Mouse (Mus musculus) gonadal fat pad, adult 2 months (tissue): ENCODE results near the gene Tnfaip3. TPM values are rescaled to one million over a fixed set of nuclear protein-coding genes. Genes with fewer than 3 reads are reported as not detected.

Experiments
- DNase-seq: peaks from one replicate; pipeline ENCODE4 v3.0.0-alpha.2; 2012; ENCODE audit warnings: low read depth
- polyA plus RNA-seq: library from polyadenylated mRNA; depleted of rRNA; stranded (reverse); fragments of >200 nt; gene quantifications from 2 replicates; pipeline ENCODE4 v1.2.3, GENCODE M21; 2012; rRNA removed

The Tnfaip3 gene
- polyA plus RNA-seq: 4.2 and 4.3 TPM in 2 replicates

DNA sequence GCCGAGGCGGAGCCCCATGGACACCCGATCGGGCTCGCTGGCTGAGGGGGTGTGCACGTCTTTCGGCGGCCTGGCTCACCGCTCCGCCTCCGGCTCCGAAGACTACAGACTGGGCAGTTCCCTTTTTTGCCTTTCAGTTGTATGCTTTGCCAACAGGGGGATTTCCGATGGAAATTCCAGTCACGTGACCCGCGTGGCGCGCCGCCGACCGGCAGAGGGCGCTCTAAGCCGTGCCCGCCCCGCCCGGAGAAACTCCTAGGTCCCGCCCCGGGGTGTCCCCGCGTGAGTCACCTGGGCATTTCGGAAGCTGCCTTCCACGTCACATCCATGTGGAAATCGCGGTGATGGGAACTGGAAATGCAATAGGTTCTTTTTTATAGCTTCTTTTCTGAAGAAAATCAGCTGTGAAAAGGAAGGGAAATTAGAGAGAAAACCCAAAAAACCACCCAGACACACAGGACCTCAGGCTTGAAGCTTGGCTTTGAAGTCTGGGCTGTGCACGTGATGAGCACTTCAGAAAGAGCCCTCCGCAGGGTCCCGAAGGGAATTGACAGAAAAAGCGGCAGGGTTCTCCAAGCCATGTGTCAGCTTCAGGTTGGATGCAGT is at the start of gene Tnfaip3:
Gene Tnfaip3, minus strand, starts transcription at position 401 of the 606 bp plus-strand sequence.
- DNase-seq: peak; percentile 40

DNA sequence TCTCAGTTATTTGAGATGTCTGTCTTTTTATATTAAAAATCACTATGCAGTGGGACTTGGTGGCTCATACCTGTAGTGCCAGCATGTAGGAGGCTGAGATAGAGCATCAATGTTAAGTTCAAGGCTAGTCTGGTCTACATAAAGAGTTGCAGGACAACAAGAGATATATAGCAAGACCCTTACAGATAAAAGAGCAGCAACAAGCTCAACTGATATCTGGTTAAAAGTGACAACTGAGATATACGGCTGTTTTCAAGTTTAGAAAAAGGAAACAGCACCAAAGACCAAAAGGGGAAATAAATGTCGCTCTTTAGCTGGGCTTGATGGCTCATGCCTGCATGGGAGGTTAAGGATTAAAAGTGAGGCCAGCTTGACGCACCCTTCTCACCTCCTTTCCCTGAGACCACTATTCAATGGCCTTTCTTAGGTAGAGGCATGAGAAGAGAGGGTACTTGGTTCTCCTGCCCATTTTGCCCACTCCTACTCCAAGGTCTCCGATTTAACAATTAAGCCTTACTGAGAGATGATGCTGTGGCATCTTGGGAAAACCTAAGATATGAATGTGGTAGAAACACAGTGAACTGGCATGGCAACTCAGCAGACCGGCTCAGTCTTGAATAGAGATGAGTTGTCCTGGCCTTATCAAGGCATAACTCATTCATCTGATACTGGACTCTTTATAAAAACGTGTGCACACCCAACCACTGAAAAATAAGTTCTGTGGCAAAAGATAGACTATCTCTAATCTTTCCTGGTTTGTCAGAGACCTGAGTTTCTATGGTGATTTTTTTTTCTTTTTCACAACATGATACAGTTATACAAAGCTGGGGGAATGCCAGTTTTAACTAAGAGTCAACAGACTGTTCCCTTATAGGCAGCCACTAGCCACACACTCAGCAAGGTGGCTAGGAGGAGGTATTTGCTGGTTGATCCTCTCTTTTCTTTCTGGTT is 49.5 kb upstream of the Tnfaip3 start:
- no peak for DNase-seq

DNA sequence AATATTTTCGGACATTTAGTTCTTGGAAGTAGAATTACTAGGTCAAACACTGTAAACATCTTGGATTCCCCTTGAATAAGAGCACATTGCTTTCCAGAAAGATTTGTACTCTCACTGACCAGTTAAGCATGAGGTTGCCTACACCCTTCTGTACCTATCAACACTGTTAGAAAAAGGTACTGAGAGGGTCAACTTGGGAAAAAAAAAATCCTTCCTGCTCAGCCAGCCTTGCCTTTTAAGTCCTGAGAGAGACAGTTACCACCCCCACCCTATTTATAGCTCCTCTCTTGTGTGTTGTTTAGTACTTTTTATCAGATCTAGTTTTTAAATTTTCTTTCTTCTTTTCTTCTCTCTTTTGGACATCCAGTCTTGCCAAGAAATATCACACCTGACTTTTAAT is 48.2 kb upstream of the Tnfaip3 start:
- DNase-seq: no peak

DNA sequence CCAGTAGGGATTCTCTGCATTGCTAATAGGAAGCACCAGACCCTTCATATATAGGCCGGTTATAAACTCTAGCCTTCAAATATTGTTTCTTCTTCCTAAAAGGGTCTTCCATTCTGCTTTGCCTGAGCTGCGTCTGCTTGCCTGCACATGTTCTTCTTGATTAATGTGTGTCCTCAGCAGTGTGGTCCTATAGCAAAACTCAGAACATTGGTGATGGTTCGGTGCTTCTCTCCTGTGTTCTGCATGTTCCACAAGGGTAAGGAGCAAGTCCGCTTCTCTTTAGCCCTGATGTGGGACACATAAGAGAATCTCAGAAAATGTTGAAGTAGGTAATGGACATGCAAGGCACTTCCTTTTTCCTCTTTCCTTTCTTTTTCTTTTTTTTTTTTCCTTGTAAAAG is 47.8 kb upstream of the Tnfaip3 start:
- DNase-seq: no peak

DNA sequence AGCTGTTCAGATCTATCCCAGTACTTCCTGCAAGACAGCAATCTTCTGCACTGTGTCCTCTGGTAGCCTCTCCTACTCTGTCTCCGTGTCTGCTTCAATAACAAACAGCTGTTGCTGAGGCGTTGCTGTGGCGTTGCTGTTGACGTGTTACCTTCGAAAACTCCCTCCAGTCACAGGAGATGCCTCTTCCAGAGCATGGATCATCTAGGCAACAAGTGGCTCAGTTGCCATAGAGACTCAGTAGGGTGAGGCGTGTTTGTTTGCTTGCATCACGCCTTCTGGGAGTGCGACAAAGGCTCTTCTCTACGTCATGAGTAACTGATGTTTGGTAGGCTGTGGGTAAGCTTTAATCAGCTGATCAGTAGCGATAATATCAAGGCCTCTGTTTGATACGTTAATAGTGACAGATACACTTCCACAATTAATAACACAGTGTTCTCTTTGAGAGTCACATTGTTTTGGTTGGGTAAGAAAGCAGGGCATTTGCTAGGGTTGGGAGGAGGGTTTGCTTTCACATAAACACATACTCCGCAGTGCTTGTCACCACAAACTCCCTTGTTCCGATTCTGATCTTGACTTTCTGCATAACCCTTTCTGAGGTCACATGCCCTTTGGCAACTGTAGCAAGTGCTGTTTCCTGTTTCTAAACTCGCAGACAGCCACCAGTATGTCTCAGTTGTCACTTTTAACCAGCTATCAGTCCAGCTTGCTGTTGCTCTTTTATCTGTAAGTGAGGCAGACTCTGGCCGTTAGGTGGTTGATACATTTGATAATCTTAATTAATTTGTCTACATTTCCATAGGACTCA is 46.8 kb upstream of the Tnfaip3 start:
- no peak for DNase-seq

DNA sequence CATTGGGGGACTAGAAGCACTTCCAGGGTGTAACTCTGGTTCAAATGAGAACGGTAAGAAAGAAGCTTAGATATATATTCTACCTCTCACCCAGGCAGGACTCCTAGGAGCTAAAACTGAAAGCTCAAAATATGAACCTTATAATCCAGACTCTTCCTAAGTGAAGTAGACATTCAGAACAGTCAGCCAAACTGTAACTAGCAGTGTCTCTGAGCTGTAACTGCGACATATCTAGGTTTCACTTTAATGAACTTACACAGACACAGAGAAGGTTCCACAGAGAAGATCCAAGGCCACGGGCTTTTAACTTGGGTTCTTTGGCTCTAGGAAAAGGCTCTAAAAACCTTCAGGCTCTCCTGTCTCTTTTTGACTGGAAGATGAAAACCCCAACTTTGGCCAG is 45.7 kb upstream of the Tnfaip3 start:
- DNase-seq: no peak

DNA sequence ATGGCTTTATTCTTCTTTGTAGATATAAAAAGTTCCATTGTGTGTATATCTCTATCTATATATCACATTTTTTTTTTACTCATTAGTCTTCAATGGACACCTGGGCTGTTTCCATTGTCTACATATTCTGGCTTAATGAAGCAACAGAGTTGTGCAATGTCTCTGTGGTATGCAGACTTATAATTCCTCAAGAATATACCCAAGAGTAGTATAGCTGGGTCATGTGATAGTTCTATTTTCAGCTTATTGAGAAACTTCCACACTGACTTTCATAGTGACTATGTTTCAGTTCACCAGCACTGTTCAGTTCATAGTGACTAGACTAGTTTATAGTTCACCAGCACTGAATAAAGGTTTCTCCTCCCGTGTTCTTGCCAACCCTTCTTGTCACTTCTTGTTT is 38.1 kb upstream of the Tnfaip3 start:
- no peak for DNase-seq

DNA sequence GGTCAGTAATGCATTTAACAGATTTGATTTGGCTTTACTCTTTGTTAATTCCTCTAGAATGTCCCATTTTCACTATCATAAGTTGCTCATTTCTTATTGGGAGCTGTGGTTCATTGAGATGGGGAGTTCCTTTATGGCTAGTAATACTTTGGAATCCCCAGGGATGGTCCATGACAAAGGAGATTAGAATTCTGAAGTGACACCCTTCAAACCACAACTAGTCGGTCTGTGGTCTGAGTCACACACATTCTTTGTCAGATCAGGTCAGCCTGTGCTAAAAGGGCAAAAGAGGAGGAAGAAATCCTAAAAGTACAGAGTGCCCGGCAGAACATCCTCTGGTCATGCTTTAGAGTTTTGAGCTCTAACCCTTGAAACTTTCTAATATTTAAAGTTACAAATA is 30.5 kb upstream of the Tnfaip3 start:
- DNase-seq: no peak

DNA sequence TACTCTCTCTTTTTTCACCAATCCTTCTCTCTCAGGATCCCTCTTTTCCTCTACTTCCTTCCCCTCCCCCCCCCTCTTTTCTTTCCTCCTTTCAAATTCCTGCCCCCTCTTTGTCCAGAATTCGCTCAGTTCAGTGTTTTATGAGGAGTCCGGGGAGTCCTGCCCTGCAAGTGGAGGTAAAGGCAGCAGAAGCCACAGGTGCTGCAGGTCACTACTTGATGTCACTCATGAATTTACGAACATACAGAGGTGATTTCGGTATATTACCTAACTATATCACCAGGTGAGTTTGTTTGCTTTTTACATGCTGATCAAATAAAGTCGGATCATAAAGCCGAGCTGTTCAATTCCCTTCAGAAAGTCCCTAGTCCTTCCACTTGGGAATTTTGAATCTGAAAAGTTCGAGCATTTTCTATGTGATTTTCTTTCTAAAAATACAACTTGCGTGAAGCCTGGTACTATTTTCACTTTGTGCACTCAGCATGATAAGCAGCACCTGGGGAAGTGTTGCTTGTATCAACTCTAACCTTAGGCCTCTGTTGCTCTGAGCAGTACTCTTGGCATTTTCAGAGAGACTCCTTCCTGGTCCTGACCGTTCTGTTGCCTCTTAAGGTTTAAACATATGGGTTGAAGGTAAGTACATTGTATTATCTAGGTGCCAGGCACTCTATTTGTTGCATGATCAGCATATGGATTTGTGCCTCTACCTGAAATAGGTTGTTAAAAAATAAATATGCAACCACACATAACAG is 29.5 kb upstream of the Tnfaip3 start:
- DNase-seq: no peak

DNA sequence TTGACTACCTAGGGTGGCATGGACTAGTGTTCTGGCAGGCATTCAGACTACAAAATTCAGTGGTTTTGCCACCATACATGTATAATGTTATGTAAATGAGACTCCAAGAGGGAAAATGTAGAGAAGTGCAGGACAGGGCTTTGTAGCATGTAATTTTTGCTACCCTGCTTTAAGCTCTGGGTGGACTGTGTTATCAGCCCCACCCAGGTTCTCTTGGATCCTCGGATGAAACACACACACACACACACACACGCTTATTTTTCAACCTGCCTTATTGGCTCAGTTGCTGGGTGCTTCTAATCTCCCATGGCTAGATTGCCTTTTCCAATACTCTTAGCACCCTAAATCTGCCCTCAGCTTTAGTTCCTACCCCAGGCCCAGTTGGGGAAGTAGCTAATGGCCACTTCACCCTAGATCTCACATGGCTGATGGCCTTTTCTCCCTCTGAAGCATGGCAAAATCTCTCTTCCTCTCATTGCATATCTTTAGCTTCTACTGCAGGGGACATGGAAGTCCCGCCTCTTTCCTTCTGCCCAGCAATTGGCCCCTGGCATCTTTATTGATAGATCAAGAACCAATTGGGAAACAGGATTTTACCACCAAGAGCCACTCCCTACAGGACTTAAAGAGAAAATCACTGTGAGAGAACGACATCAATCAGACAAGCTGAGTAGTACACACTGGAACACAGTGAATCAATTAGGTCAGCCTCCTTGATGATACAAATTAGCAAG is 28.2 kb upstream of the Tnfaip3 start:
- DNase-seq: no peak

DNA sequence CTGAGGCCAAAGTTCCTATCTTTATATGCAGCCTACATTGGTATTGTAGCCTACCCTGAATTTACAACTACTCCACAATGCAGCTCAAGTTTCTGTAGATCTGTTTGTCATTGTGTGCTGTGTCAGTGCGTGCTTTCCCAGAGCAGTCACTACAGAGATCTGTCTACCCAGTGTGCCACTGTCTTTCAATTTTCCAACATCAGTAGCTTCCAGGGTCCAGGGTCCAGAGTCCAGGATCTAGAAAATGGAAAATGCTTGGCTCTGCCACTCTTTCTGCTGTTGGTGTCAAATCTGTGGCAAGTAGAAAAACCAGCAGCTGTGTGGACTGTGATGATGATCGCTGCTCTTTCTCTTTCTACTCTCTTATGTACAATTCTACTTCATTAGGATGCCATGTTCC is 24.7 kb upstream of the Tnfaip3 start:
- DNase-seq: no peak

DNA sequence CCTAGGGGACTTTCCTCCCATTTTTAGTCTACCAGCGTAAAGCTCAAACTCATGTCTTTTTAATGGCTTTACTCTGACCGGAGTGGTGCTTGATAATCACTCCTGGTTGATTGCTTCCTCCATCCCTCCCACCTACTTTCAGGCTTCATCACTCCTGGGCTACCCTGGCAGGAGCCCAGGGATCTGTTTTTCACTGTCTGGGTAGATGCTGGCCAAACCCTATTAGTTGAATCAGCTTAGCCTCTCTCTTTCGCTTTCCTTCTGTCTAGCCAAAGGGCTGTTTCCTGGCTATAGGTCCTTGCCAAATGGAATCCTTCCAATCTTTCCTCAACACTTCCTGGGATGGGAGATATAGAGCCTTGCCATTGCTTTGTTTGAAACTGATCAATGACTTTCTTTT is 19.3 kb upstream of the Tnfaip3 start:
- DNase-seq: peak; percentile 30

DNA sequence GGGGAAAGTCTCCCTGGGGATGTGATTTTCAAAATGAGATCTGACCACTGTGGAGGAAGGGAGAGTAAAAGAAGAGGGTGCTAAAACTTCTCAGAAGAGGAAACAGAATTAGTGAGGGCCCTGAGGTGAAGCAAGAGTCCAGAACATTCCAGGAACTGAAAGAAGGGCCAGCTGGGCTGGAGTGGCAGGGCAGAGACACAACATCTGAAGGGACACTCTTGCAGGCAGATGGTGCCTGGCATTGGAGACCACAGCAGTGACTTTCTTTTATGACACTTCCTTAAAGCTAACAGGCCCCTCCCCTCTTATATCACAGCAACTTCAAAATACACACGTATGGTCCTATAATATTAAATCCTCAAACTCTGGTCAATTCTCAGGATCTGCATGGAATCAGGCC is 18.2 kb upstream of the Tnfaip3 start:
- no peak for DNase-seq

DNA sequence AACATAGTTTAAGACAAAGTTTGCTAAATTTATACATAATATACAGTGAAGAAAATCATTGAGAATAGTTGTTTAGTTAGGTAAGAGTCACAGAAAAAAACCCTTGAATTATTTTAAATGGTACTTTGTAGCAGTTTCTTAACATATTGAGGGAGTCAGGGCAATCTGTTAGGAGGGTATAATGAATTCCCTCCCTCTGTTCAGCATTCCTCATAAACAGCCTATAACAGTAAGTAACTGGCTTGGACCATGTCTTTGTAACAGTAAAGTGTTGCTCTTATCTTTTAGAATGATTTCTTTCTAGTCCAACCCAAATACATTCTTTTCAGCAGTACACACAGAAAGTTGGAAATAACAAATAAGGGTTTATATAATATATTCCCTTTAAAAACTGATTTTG is 16.4 kb upstream of the Tnfaip3 start:
- DNase-seq: no peak

DNA sequence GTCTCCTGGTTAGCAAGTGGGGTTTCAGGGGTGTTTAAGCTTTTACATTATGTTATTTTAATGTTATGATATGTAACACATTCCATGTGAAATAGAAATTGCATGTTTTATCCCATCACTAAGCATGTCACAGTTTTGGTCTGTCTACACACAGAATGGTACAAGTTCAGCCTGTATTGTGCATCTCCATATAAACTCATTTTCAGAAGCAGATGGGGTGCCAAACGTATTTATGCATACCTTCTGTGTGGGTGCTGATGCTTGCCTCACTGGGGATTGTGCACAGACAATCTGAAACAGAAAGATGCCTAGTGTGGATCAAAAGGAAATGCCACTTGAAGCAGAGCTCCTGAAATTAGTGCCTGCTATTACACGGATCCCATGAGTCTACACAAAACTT is 15.2 kb upstream of the Tnfaip3 start:
- no peak for DNase-seq

DNA sequence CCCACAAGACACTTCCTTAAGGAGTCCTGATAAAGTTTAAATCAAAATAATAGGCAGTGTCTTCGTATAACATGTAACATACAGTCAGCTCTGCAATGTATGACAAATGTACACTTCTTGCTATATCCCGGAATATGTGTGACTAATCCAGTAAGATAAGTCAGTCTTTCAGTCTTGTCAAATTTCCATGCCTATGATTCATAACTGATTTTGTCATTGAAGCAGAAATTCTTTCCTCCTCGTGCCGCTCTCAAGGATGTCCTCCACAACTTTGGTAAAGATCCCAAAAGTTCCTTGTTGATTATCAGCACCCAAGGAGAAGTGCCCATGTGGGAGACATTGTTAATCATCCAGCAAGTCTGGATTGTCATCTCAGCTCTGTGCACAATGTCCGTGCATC is 11.3 kb upstream of the Tnfaip3 start:
- DNase-seq: no peak

DNA sequence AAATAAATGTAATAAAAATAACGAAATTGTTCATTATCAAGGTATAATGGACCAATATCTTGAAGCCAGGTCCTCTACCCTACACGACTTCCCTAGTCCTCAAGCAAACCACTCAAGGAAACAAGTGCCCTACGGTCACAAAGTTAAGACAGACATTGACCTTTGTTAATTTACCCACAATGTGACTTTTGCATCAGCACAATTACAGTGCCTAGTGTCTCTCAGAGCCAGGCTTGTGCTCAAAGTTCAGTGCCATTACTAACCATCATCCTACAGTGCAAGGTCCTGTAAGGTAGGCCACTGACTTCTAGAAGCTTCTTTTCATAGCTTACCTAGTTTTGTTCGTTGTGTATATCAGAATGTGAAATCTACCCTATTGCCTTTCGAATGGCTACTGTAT is 8.9 kb upstream of the Tnfaip3 start:
- DNase-seq: no peak

DNA sequence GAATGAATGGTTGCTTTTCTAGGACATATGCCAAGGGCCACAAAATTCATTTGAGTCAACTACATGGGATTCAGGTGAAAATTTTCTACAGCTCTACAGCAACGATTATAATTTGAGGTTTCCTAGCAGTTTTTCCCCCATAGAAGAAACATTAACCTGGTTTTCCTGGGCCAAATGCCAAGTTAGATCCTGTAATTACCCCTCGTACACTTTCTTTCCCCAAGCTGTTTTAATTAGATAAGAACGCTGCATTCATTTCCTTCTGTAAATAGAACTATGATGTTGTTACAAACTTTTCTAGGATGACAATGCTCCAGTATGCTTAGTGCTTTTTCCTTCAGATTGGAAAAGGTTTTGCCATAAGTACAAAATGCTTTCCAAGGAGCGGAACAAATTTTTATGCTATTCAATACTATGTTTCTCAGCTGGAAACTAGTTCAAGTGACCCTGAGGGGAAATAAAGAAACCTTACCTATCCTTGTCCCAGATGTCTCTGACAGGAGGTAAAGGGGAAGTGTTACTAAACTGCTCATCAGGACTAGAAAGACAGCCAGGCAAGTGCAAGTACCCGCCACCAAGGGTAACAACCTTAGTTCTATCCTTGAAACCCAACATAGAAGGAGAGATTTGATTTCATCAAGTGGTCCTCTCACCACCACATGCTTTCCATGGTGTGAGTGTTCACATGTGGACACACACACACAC is 8.3 kb upstream of the Tnfaip3 start:
- no peak for DNase-seq

DNA sequence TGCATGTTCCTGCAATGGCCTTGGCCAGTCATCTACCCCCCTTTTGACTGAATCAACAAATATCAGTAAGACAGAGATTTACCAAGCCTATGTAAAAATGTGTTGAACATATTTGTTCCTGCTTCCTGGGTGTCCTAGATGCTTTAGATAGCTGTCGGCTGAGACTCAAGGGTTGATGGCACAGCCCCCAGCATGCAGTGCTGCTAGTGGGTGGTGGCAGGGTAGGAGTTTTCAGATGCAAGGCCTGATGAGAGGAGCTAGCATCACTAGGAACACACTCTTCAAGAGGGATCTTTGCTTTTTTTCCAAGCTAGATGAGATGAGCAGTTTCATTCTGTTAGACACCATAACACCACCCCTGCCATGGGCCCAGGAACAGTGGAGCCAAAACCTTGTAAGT is 6.8 kb upstream of the Tnfaip3 start:
- DNase-seq: no peak

DNA sequence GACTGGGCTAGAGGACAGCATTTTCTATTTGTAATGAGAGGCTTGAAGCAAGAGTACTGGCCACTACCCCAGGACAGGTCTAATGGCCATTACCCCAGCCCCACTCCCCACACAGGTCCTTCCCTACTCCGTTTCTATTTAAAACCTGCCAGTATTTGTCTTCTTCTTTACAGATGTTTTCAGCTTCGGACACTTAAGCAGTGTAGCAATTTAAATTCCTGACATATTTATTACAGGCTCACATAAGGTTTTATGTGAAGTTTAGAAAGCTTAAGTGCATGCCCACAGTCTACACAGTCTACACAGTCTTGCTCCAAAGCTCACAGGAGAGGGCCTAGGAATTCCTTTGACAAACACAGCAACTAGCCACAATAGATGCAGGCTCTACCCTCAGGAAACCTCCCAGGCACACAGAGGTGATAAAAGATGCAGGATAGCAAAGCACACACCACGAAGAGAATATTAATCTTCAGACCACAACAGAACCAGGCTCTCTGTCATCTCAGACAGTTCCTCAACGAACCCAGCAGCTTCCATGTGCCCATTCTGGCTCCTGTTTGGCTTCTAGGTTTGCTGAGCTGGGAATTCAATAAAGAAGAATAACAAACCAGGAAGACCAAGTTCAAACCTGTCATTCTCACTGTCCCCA is 1.5 kb upstream of the Tnfaip3 start:
- no peak for DNase-seq
